Mouse (Mus musculus) bone marrow, adult 2 months (tissue): ENCODE data around the gene Myadm. TPM values are rescaled to one million over a fixed set of nuclear protein-coding genes. Genes with fewer than 3 reads are reported as not detected.

Experiments
- H3K27ac ChIP-seq: fragments of 200-500 bp; 2 replicates; pipeline ENCODE4 v1.5.1; 2012; ENCODE audit warnings: low read depth, mild to moderate bottlenecking, control low read depth, inconsistent platforms, low read length; ENCODE audit not compliant: control insufficient read depth, poor library complexity, insufficient read depth
- H3K4me1 ChIP-seq: fragments of 200-500 bp; 2 replicates; pipeline ENCODE4 v1.6.1; 2011; ENCODE audit warnings: low read length; ENCODE audit not compliant: control insufficient read depth, insufficient read depth
- H3K4me3 ChIP-seq: fragments of 200-500 bp; replicated peaks from 2 replicates; pipeline ENCODE3; 2011; ENCODE audit warnings: mild to moderate bottlenecking, low read depth, low read length, control low read depth; ENCODE audit not compliant: control insufficient read depth
- CTCF ChIP-seq: fragments of 200-500 bp; IDR thresholded peaks from 2 replicates; pipeline ENCODE4 v1.5.1; 2011; ENCODE audit warnings: low read length, control low read depth; ENCODE audit not compliant: control insufficient read depth, insufficient read depth
- POLR2A ChIP-seq: fragments of 200-500 bp; IDR thresholded peaks from 2 replicates; pipeline ENCODE4 v1.6.1; 2011; ENCODE audit warnings: low read depth, mild to moderate bottlenecking, control low read depth, low read length, borderline replicate concordance; ENCODE audit not compliant: control insufficient read depth
- WGBS: fragments of 180-500 bp; shearing (Covaris S2); methylation state at CpG from one replicate; pipeline ENCODE4 v1.1.7; 2018; 5-methylcytosine and 5-hydroxymethylcytosine counted together
- polyA plus RNA-seq: library from polyadenylated mRNA; stranded (reverse); fragments of >200 nt; gene quantifications from 2 replicates; pipeline ENCODE4 v1.2.4, GENCODE M21; 2011; ENCODE audit warnings: low replicate concordance; ENCODE audit not compliant: missing spikeins, insufficient read depth, insufficient read length

The Myadm gene
- polyA plus RNA-seq, 1 experiment: 19.7 TPM

- WGBS: 2% methylated on average over 4 of the region's 4 CpGs
- no peak for TF ChIP-seq CTCF
- no peak for TF ChIP-seq POLR2A
- H3K27ac ChIP-seq: no peak overlapping the region
- no peak overlapping the region for H3K4me3 ChIP-seq
- H3K4me1 ChIP-seq: no peaks in the 10 kb centered on the region
These were observed 43.3 kb downstream of the Myadm start for GRCm38 (mm10) chr7:3332224-3332615.

- Histone ChIP-seq H3K4me1 (no peaks in the 10 kb centered on the region), H3K27ac (no peak within 1 kb of the TSS), H3K4me3 (no peak within 1 kb of the TSS)
- 6% methylated on average over 65 of the region's 65 CpGs for WGBS
- TF ChIP-seq POLR2A: no peak
- no peak for TF ChIP-seq CTCF
These were observed 44.0 kb downstream of the Myadm start, which contains the start of gene Cacng7 for GRCm38 (mm10) chr7:3332619-3333521. Cacng7 (plus strand) TSS chr7:3332955.

- 17% methylated on average over 5 of the region's 5 CpGs for WGBS
- Histone ChIP-seq H3K27ac (no peak overlapping the region), H3K4me3 (no peak overlapping the region), H3K4me1 (no peaks in the 10 kb centered on the region)
- TF ChIP-seq CTCF: no peak
- no peak for TF ChIP-seq POLR2A
These were observed 44.7 kb downstream of the Myadm start for GRCm38 (mm10) chr7:3333542-3333941.

DNA sequence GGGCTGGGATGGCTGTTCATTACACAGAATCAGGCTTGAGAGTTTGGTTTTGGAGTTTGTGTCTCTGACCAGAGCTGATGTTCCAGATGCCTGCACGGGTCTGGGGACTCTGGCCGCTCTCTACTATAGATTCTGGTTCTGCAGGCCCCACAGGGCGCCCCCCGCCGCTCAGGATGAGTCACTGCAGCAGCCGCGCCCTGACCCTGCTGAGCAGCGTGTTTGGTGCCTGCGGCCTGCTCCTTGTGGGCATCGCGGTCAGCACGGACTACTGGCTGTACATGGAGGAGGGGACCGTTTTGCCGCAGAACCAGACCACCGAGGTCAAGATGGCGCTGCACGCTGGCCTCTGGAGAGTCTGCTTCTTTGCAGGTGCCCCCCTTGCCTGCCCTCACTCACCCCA, 47.5 kb downstream of the Myadm start:
- WGBS: 63% methylated on average over 17 of the region's 17 CpGs
- Histone ChIP-seq H3K27ac (no peak overlapping the region), H3K4me1 (no peaks in the 10 kb centered on the region), H3K4me3 (no peak overlapping the region)
- TF ChIP-seq POLR2A (no peak), CTCF (no peak)

GRCm38 (mm10) chr7:3338286-3338935, 49.5 kb downstream of the Myadm start:
- WGBS: 69% methylated on average over 11 of the region's 11 CpGs
- H3K4me1 ChIP-seq: no peaks in the 10 kb centered on the region
- no peak for TF ChIP-seq POLR2A
- TF ChIP-seq CTCF: no peak
- H3K4me3 ChIP-seq: no peak overlapping the region
- H3K27ac ChIP-seq: no peak overlapping the region

DNA sequence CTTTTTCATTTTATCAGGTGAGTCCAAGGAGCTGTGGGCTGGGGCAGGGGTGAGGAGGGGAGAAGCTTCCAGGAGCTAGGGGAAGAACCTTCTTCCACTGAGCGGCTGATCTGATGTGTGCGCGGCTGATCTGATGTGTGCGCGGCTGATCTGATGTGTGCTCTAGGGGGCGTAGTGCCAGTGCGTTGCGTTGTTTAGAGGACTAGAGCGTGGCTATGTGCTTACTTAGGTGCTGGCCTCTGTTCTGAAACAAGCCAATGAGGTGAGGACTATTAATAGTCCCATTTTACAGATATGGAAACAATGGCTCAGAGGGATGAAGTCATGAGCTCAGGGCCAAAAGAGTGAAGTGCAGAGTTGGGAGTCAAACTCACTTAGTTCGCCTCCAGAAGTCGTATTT, 50.1 kb downstream of the Myadm start:
- no peaks in the 10 kb centered on the region for H3K4me1 ChIP-seq
- TF ChIP-seq POLR2A (no peak), CTCF (no peak)
- WGBS: 82% methylated on average over 11 of the region's 11 CpGs
- H3K4me3 ChIP-seq: no peak overlapping the region
- no peak overlapping the region for H3K27ac ChIP-seq

GRCm38 (mm10) chr7:3343861-3344260, 55.0 kb downstream of the Myadm start:
- TF ChIP-seq POLR2A (no peak), CTCF (no peak)
- H3K4me3 ChIP-seq: no peak overlapping the region
- WGBS: 54% methylated on average over 3 of the region's 3 CpGs

DNA sequence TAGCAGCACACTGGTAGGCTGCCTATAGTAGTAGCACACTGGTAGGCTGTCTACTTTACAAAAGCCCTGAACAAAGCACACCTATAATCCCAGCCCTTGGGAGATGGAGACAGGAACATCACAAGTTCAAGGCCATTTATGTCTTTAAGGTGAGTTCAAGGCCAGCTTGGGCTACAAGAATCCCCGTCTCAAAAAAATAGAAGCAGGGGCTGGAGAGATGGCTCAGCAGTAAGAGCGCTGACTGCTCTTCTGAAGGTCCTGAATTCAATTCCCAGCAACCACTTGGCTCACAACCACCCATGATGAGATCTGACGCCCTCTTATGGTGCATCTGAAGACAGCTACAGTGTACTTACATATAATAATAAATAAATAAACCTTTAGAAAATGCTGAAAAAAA, 56.4 kb downstream of the Myadm start:
- H3K4me1 ChIP-seq: no peaks in the 10 kb centered on the region
- TF ChIP-seq CTCF: no peak
- no peak for TF ChIP-seq POLR2A
- no peak overlapping the region for H3K27ac ChIP-seq
- WGBS: 77% methylated on average over 3 of the region's 3 CpGs
- no peak overlapping the region for H3K4me3 ChIP-seq

More at GRCm38 (mm10) chr7:3343861-3344260, 55.0 kb downstream of the Myadm start:
- no peaks in the 10 kb centered on the region for H3K4me1 ChIP-seq
- no peak overlapping the region for H3K27ac ChIP-seq
